9 mouse cellular contexts compared by ENCODE assay signal in genomic region chr6:42692154-42692516, GRCm38 (mm10). TPM values are rescaled to one million over a fixed set of nuclear protein-coding genes. Genes with fewer than 3 reads are reported as not detected.
DNase-seq lines count a peak whose midpoint lies in the region; ATAC-seq and TF ChIP-seq lines count a peak whose summit lies in the region.
"Had no signal": no experiment of that assay in that cellular context is flagged by ENCODE, and none has a peak within 500 bp of the region (broad histone marks: within the 10 kb centered on the region; RNA-seq: fewer than 3 reads in every experiment).

No protein-coding gene starts in this region.

- ATAC-seq in embryonic facial prominence, embryonic 11.5 days (replicated peaks; ENCODE audit: insufficient number of reproducible peaks, low FRiP score, low TSS enrichment, low read depth), result peak; percentile 88

- H3K36me3 ChIP-seq in embryonic facial prominence, embryonic 11.5 days (replicated peaks; ENCODE audit: control insufficient read depth, insufficient read depth, low read depth, low read length), result no peaks in the 10 kb centered on the region; the same call in 1 of the 2 replicates
- no peaks in the 10 kb centered on the region for H3K36me3 ChIP-seq in small intestine, adult 2 months (ENCODE audit: control insufficient read depth, insufficient read depth, low read length)

- H3K9ac ChIP-seq in embryonic facial prominence, embryonic 11.5 days (replicated peaks; ENCODE audit: low read length), result peak overlapping the region; percentile 81

- intact Hi-C loops in left cerebral cortex, postnatal 4 days (cut with DNase I), result no loop called here

- TF ChIP-seq POLR2A in bone marrow, adult 2 months (IDR thresholded peaks at IDR 0.05; ENCODE audit: borderline replicate concordance, control insufficient read depth, low read depth, low read length), result no peak
- TF ChIP-seq POLR2A in small intestine, adult 2 months (IDR thresholded peaks at IDR 0.05; ENCODE audit: low read depth, low read length), result no peak

- no peaks in the 10 kb centered on the region for H3K4me1 ChIP-seq in bone marrow, adult 2 months (ENCODE audit: control insufficient read depth, insufficient read depth, low read length)
- H3K4me1 ChIP-seq in embryonic facial prominence, embryonic 11.5 days (ENCODE audit: control insufficient read depth, insufficient read depth, low read length), result no peaks in the 10 kb centered on the region
- H3K4me1 ChIP-seq in small intestine, adult 2 months (ENCODE audit: control insufficient read depth, insufficient read depth, insufficient read length, low read length), result no peaks in the 10 kb centered on the region

- 3% methylated on average over 10 of the region's 10 CpGs for WGBS in bone marrow, adult 2 months
- WGBS in embryonic facial prominence, embryonic 11.5 days, result 0% methylated on average over 10 of the region's 10 CpGs
- 1% methylated on average over 10 of the region's 10 CpGs for WGBS in small intestine, adult 2 months

- TF ChIP-seq CTCF in bone marrow, adult 2 months (IDR thresholded peaks at IDR 0.05; ENCODE audit: control insufficient read depth, insufficient read depth, low read length), result no peak
- no peak for TF ChIP-seq CTCF in small intestine, adult 2 months (IDR thresholded peaks at IDR 0.05; ENCODE audit: extremely low read depth, insufficient read length, insufficient replicate concordance, low read depth, low read length)

- H3K9me3 ChIP-seq in embryonic facial prominence, embryonic 11.5 days (replicated peaks; ENCODE audit: control insufficient read depth, low read length), result no peaks in the 10 kb centered on the region

- DNase-seq in embryonic facial prominence, embryonic 11.5 days (ENCODE audit: low spot score), result peak; percentile 86
- DNase-seq in heart, adult 18-20 months, result peak; percentile 88 to 90
- DNase-seq in kidney, adult 18-20 months, result peak; percentile 82
- DNase-seq in left cerebral cortex, postnatal 4 days, result peak; percentile 92
- DNase-seq in mesoderm, embryonic 11.5 days (ENCODE audit: low read depth, low spot score), result peak; percentile 87
- DNase-seq in spleen, postnatal 14 days (ENCODE audit: low spot score in 2 of 2), result no peak

- no peaks in the 10 kb centered on the region for H3K27me3 ChIP-seq in embryonic facial prominence, embryonic 11.5 days (ENCODE audit: control insufficient read depth, insufficient read depth, low read length)
- no peaks in the 10 kb centered on the region for H3K27me3 ChIP-seq in small intestine, adult 2 months (ENCODE audit: control insufficient read depth, insufficient read depth, low read length)

- H3K27ac ChIP-seq in bone marrow, adult 2 months (ENCODE audit: control insufficient read depth, insufficient read depth, low read depth, low read length, poor library complexity), result no peak overlapping the region
- peak overlapping the region; percentile 85 for H3K27ac ChIP-seq in embryonic facial prominence, embryonic 11.5 days (replicated peaks; ENCODE audit: low read depth, low read length)
- H3K27ac ChIP-seq in small intestine, adult 2 months (ENCODE audit: insufficient read depth, low read depth, low read length), result peak overlapping the region; percentile 34

- peak overlapping the region; percentile 47 for H3K4me2 ChIP-seq in embryonic facial prominence, embryonic 11.5 days (ENCODE audit: low read depth, low read length)

- peak overlapping the region; percentile 47 for H3K4me3 ChIP-seq in bone marrow, adult 2 months (replicated peaks; ENCODE audit: control insufficient read depth, low read depth, low read length)
- peak overlapping the region; percentile 68 for H3K4me3 ChIP-seq in embryonic facial prominence, embryonic 11.5 days (ENCODE audit: low read depth, low read length)
- H3K4me3 ChIP-seq in small intestine, adult 2 months (ENCODE audit: low read depth, low read length), result peak overlapping the region; percentile 67

RNA-seq across cellular contexts. Expression of gene Tcaf1, which starts 17.8 kb away (rescaled TPM):
- polyA plus RNA-seq in bone marrow, adult 2 months (2011; ENCODE audit: insufficient read depth, insufficient read length, low replicate concordance, missing spikeins), result 0.36 and 1.2 TPM in 2 replicates
- 104 and 106 TPM in 2 replicates for polyA plus RNA-seq in embryonic facial prominence, embryonic 11.5 days (2014; fragmentation: Nextera tagmentation; extraction: Ambion mirVana)
- 1 to 10 TPM; 7.4 to 8.1 TPM for total RNA-seq in heart, adult 18-20 months (2021)
- 100 to 1,000 TPM; 270 to 290 TPM for total RNA-seq in left cerebral cortex, postnatal 4 days (2021)
- polyA plus RNA-seq in small intestine, adult 2 months (2012; rRNA removed), result 2.2 and 2.9 TPM in 2 replicates

RNA-seq across cellular contexts. Expression of gene Olfr453, which starts 47.0 kb away (rescaled TPM):
- polyA plus RNA-seq in bone marrow, adult 2 months (2011; ENCODE audit: insufficient read depth, insufficient read length, low replicate concordance, missing spikeins), result not detected in 2 replicates
- polyA plus RNA-seq in embryonic facial prominence, embryonic 11.5 days (2014; fragmentation: Nextera tagmentation; extraction: Ambion mirVana), result not detected in 2 replicates
- total RNA-seq in heart, adult 18-20 months (2021), result not detected
- not detected for total RNA-seq in left cerebral cortex, postnatal 4 days (2021)
- polyA plus RNA-seq in small intestine, adult 2 months (2012; rRNA removed), result not detected in 2 replicates

RNA-seq across cellular contexts. Expression of gene Tcaf2, which starts 47.1 kb away (rescaled TPM):
- 1.00 TPM in 1 of 2 replicates, not detected in the other for polyA plus RNA-seq in bone marrow, adult 2 months (2011; ENCODE audit: insufficient read depth, insufficient read length, low replicate concordance, missing spikeins)
- polyA plus RNA-seq in embryonic facial prominence, embryonic 11.5 days (2014; fragmentation: Nextera tagmentation; extraction: Ambion mirVana), result 1.9 and 2.5 TPM in 2 replicates
- 1 to 10 TPM; 2.8 to 5.0 TPM for total RNA-seq in heart, adult 18-20 months (2021)
- total RNA-seq in left cerebral cortex, postnatal 4 days (2021), result 1 to 10 TPM; 2.2 to 2.4 TPM
- polyA plus RNA-seq in small intestine, adult 2 months (2012; rRNA removed), result 3.4 and 4.4 TPM in 2 replicates
- total RNA-seq: neutrophil, adult 5-6 weeks had no signal

Comparison
In these comparisons a context has a peak if more than half of its experiments do, and no peak if none do; other contexts are left out.
1. DNase-seq: peak in embryonic facial prominence, embryonic 11.5 days (single experiment), heart, adult 18-20 months (2 of 2), kidney, adult 18-20 months (single experiment), left cerebral cortex, postnatal 4 days (single experiment) and mesoderm, embryonic 11.5 days (single experiment); none in spleen, postnatal 14 days (0 of 2).
2. RNA of gene Tcaf1, which starts 17.8 kb away (polyA plus RNA-seq): 104 to 106 TPM in embryonic facial prominence, embryonic 11.5 days; 2.2 to 2.9 TPM in small intestine, adult 2 months and 0.36 to 1.2 TPM in bone marrow, adult 2 months; every median in the first group is over 10 times any median in the second.
3. Peak in every context shown above with its lines, with median percentiles within 50 percentile points of each other: H3K4me3 ChIP-seq.